Mouse (Mus musculus) R1 (cell line): ENCODE results near the gene Hdac11.
A peak's percentile ranks its signal among the peaks of the same experiment; 100 is the strongest.

Source experiments
- DNase-seq: peaks from one replicate; pipeline ENCODE4 v3.0.0-alpha.2; 2018; ENCODE audit warnings: low read depth, low spot score

The Hdac11 gene

DNA sequence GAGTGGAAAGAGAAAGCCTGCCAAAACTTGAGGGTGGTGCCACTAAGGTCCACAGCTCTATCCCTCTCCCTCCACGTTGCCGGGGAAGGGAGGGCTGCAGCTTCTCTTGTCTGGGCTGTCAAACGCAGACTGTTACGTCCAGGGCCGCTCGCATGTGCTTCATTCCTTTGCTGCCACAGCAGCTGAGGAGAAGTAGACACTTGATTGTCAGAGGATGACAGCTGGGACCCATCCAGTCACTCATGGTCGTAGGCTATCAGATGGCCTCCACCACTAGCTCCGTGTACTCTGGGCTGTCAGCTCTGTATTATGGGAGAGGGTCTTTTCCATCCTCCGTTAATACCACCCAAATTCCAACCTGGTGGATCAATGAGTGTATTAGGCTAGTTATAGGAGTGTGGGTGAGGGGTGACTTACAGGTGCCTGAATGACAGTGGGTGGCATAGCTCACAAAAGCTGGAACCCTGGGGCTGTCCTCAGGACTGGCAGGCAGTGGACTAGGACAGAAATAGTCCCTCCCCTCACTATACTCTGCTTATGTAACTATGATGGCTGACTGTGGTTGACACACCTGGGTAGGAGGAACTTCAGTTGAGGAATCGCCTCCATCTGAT, 19.0 kb upstream of the Hdac11 start:
- no peak for DNase-seq

DNA sequence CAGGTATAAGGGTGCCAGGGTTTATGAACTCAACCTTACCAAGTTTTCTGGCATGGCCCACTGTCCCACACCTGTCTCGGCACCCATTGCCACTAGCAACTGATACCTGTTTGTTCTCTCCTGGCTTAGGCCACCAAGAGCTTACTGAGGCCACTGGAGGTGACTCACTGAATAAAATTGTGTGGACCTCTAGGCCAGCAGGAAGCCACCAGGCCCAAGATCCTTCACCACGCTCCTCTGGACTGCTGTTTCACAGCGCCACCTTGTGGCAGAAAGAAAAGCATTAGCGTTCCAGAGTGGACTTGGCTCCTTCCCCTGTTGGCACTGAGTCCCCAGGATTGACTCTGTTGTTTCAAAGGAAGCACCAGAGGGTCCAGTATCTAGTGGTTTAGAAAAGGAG, 16.6 kb upstream of the Hdac11 start:
- DNase-seq = peak; percentile 54

DNA sequence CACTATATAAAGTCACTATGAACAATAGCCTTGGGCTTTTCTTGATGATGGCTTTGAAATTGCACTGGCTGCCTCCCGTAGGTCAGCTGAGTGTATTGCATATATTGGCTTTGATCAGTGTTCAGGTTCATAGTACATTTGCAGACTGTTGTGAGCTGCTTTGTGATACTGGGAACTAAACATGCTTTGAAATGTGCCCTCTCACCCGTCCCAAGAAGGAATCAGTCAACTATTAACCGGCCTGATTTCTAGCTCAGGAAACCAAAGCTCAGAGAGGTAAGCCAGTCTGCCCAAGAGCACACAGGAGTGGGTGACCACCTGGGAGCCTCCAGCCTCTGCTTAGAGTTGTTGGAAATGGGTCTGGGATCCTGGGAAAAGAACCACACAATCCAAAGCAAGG, 11.4 kb upstream of the Hdac11 start:
- DNase-seq = no peak

DNA sequence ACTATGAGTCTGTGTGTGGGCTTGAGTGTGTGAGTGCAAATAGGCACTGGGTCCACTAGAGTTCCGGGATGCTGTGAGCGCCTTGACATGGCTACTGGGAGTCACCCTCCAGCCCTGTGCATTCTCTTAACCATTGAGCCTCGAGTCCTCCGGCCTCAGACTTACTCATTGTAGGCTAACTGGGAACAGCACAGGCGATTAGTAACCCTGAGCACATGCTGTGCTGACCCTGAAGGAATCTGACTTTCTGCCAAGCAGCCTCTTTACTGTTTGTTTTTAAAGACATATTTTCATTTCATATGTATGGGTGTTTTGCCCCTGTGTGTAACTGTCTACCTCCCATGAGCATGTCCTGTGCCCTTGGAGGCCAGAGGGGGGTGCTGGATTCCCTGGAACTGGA, 10.9 kb upstream of the Hdac11 start:
- DNase-seq = no peak

DNA sequence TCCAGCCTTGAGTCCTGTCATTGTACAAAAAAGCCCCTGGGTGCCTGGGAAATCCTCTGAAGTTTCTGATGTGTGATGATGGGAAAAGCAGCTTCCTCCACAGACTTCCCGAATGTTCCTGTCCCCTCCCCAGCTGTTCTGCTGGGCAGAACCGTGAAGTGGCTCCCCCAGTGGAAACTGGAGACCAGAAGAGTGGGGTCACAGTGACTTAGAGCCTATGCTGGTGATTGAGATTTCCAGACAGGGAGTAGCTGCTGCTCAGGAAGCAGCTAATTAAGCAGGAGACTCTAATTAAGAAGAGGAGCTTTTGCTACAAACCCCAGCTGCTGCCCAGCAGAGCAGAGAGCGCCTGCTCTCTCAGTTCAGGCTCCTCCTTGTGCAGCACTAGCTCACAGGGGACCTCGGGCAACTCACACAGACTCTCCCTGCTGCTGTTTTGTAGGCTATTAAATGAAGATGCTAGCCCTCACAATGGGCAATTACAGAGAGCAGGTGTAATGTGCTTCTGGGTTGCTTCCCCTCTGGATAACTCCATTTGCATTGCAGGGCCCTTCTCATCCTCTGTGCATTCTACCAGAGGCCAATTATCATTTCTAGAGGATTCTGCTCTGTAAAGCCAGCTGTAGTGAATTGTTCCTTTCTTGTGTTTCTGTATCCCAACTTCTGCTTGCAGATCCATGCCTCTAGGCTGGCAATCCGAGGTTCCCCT, 9.9 kb upstream of the Hdac11 start:
- no peak for DNase-seq

DNA sequence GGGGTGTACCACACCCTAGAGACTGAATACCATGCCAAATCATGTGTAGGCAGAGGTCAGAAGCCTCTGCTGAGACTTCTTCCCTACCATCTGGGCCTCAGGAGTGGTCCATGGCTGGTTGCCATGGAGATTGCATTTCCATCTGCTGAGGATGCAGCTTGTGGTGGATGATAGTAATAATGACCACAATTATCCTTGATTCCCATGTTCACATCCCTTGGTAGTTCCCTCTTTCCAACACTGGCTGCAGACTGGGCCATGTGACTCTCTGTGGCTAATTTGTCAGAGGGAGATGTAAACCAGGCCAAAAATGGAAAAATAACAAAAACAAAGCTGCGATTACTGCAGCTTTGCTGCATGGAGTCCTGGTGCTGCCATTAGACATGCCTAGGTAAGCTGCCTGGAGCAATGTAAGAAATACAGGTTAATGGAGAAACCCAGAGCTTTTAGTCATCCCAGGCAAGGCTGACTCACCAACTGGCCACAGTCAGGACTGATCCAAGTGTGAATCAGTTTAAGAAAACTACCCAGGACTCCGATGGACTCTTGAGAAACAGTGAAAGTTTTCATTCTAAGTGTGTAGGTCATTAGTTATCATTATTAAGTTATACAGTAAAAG, 9.2 kb upstream of the Hdac11 start:
- no peak for DNase-seq

DNA sequence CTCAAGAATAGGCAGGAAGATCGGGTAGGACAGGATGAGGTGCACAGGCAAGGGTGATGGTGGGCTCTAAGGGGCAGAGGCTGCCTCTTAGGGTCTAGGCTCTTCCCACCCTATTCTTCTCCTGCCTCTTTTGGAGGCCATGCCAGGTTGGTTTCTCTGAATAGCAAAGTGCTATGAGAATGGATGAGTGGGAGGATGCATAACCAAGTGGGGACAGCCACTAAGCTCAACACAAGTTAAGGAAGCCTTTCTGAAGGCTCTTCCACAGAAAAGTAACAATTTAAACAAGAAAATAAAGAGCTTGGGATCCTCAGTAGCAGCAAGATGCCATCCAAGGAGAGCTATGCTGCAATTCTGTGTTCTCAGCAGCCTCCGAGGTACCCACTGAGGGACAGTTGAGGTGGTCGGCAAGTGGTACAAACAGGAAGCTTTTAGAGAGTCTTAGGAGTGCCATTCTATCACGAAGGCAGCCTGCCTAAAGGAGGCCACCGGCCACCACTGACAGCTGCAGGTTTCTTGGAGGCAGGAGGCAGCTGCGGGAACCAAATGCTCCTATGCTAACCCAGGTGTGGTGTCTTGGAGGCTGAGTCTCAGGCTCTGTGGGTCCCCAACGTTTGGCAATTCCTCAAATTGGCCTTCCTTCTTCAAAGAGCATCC, 3.4 kb upstream of the Hdac11 start:
- DNase-seq = no peak

DNA sequence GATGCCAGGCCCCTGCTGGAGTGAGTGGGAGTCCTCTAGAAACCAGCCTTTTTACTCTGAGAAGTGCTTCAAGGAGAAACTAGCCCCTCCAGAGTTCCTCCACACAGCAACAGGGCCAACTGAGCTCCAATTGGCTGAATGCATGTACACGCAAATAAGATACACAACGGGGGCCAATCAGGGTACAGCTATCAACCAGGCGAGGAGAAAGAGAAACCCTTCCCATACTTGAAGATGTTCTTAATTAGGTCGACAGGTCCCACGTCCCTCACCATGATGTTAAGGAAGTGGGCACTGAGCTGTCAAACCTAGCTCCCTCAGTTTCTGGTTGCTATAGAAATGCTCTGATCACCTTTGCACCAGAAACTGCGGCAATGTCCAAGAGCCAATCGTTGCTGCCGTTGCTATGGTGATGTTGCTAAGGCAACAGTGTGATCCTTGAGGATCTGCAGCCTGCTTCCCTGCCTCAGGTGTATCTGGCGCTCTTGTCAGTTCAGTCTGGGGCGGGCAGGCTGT, 2.9 kb upstream of the Hdac11 start:
- peak; percentile 91 for DNase-seq

DNA sequence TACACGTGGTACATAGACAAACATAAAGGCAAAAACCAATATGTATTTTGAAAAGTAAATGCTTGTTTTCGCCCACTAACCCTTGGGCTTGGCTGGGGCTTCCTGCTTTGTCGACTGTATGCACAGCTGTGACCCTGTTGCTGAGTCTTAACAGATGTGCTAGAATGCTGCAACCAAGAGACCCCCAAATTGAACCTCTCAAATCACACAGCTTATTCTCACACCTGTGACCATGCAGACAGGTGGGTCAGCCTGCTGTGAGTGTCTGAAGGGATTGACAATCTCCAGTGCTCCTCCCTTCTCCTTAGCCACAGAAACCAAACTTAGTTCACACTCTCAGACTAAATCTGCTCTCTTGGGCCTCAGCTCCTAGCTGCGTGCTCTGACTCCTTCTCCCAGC, 1.8 kb upstream of the Hdac11 start:
- no peak for DNase-seq

DNA sequence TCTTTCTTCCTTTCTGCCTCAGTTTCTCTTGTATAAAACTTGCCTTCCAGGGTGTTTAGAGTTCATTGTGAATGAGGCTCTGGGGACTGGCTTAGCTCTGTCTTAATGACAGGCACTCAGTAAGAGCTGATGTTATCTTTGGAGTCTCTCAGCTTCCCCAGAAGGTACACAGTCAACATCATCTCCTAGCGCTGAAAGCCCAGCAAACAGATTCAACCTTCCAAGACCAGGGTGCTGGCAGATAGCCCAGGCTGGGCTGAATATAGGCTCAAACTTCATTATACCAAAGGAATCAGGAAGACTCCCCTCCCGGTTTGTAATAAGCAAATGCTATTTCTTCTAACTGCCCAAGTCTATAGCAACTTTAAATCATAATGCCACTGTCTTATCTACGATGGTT, 1.2 kb upstream of the Hdac11 start:
- no peak for DNase-seq

DNA sequence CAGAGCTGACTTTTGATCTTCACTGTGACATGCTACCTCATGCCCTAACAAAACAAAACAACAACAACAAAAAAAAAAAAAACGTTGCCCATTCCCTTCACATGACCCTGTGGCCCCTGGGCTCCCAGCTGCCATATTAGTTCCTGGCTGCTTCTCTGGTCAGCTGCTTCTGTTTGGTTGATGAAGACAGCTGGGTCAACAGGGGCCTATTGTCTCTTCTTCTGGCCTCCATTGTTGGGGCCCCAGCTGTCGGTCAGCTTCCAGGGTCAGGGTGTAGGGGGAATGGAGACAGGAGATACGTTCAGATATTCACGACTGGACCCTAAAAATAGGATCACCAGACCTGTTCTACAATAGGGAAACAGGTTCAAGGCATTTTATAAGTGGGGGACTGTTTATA, 403 bp upstream of the Hdac11 start:
- DNase-seq = no peak

DNA sequence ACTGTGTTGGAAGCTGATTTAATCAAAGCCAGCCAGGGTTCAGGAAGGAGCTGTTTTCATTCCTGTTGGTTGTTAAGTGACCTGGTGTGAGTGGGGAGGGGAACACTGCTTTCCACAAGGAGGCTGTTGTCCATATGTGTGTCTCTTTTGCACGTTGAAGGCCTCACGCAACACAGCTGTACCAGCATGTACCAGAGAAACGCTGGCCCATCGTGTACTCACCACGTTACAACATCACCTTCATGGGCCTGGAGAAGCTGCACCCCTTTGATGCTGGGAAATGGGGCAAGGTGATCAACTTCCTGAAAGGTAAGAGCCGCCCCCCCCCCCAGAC, 739 bp downstream of the Hdac11 start:
- DNase-seq = no peak

DNA sequence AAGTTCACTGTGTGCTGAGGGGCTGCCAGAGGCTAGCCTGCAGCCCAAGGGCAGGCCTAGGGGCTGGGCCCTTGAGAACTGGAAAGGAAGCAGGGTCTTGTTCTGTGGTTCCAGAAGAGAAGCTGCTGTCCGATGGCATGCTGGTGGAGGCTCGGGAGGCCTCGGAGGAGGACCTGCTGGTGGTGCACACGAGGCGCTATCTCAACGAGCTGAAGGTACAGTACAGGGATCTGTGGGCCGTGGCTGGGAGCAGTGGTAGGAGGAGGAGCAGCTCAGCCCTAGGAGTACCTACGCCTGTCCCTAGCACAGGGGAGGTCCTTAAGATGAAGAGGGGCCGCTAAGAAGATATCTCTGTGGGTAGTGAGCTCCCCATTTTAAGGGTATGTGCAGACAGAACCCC, 2.6 kb downstream of the Hdac11 start:
- no peak for DNase-seq

DNA sequence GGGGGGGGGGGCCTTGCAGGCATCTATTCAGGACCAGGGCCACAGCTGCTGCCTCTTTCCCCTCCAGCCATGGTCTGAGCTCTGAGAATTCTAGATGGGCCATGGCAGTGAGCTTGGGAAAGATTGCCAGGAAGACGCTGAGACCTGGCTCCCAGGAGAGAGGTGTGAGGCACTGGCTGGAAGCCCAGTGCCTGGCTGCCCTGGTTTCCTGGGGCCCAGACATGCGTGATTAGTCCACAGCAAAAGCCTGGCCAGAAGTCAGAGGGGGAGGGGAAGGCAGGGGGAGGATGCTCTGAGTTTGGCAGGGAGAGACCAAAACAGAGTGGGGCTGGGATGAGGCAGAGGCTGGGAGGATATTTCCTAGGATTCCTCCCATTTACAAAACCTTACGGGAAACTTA, 3.9 kb downstream of the Hdac11 start:
- DNase-seq = no peak

DNA sequence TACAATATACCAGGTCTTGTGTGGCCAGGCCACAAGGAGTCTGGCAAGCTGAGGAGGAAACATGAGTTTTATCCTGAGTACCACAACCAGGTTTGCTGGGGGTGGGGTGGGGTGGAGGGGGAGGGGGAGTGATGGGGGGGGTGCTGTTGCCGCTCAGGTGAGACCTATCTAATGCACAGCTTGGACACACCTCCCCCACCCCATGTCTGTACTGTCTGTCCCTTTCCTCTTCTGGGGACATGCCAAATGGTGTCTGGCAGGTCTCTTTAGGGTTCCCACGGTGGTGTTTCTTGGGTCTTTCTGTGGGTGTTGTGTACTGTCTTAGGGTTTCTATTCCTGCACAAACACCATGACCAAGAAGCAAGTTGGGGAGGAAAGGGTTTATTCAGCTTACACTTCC, 4.5 kb downstream of the Hdac11 start:
- no peak for DNase-seq

DNA sequence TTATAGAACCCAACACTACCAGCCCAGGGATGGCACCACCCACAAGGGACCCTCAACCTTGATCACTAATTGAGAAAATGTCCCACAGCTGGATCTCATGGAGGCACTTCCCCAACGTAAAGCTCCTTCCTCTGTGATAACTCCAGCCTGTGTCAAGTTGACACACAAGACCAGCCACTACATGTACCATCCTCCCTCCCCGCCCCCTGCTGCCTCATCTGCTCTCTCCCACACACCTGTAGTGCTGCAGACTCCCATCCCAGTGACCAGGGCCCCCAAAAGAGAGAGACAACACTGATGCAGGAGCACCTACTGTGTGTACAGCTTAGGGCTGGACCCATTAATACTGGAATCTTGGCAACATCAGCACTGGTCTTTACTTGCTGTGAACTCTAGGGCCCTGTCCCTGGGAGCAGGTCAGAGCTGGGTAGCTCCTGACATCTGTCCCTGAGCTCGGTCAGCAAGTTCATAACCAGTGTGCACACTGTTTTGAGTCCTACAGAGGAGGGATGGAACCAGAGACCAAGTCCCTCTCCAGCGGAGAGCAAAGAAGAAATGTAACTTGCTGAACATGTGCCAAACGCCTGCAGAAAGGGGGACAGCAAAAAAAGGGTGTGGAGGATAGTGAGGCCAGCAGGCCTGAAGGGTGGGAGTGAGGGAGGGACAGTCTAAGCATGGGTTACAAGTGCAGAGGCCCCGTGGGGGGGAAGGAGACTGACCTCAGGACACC, 5.2 kb downstream of the Hdac11 start:
- DNase-seq = no peak

DNA sequence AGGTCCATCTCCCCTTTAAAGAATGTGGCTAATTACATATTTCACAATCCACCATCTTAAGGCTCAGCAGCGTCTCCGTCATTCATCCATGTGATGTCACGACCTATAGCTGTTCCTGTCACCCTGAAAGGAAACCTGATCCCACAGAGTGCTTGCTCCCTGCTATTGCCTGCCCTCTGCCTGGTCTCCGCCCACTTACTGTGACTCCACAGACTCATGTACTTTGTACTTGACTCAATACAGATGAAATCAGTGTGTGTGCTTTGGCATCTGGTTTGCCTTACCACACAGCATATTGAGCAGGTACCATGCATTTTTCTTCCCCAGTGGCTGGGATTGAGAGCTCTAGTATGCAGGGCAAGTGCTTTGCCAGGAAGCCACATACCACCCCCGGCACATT, 5.8 kb downstream of the Hdac11 start:
- no peak for DNase-seq

DNA sequence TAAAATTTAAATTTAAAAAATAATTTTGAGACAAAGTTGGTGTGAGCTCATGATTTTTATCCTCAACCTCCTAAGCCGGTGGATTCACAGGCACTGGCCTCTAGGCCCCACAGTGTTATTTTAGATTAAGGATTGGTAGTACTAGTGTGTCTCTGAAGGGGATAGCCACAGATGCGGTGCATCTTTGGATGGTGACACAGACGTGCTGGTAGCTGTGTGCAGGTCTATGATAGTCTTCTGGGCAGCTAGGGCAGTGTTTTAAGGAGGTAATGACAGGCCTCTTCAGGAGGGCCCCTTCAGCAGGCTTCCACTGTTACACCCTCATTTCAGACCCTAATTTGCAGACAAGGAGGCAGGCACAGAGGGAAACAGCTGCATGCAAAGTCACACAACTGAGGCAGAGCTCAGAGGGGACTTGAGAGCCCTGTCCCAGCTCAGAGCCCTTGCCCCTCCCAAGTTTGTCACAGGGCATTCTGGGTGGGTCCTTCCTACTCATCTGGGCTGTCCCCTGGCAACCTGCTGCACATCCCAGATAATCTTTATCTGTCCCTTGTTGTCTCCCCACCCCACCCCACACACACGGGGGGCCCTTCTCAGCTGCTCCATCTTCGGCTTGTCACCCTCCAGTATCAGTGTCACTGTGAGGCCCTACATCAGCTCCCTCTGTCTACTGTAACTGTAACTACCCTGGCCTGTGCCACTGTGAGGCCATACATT, 6.9 kb downstream of the Hdac11 start:
- no peak for DNase-seq

DNA sequence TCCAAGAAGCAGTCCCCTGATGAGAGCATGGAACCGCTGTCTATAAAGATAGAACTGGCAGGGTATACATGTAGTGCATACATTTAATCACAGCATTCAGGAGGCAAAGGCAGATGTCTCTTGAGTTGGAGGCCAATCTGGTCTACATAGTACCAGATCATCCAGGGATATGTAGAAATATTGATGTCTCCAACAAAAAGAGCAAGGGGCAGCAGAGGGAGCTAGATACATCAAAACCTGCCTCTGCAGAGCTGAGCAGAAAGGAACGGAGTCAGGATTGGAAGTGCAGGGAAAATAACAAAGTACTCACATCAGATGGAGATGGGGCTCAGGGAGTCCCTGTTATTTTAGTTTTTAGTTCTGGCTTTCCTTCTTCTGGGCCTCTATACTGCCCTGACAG, 8.1 kb downstream of the Hdac11 start:
- DNase-seq = no peak

DNA sequence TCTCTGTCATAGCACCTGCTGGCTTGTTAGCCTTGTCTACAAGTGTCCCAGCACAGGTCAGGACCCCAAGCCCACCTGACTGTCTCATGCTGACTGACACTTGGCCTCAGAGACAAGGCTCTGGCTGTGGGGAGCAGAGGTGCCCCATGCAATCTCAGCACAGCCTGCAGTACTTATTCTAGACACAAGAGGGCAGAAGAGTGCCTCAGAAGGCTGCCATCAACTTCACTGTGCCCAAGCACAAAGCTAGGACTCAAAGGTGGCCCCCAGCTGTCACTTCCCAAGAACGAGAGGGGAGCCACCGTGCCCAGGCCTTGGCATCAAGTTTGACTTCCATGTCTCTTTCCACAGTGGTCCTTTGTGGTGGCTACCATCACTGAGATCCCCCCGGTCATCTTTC, 8.7 kb downstream of the Hdac11 start:
- peak; percentile 63 for DNase-seq

DNA sequence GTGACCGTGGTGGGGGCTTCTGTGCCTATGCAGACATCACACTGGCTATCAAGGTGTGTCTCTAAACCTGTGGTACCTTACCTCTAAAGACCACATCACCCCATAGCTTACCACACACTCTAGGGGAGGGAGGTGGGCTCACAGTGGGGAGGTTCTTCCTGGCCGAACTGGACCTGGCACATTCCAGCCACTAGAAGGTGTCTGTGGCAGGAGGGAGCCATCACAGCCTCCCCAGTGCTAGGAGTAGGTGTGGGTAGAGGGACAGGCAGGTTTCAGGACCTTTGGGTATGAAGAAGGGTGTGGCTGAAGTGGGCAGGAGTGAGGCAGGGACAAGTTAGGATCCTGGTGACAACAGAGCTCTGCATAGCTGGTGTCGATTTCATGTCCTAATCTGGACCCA, 11.4 kb downstream of the Hdac11 start:
- no peak for DNase-seq
